Mouse (Mus musculus): ENCODE data around the gene Washc4.

DNA sequence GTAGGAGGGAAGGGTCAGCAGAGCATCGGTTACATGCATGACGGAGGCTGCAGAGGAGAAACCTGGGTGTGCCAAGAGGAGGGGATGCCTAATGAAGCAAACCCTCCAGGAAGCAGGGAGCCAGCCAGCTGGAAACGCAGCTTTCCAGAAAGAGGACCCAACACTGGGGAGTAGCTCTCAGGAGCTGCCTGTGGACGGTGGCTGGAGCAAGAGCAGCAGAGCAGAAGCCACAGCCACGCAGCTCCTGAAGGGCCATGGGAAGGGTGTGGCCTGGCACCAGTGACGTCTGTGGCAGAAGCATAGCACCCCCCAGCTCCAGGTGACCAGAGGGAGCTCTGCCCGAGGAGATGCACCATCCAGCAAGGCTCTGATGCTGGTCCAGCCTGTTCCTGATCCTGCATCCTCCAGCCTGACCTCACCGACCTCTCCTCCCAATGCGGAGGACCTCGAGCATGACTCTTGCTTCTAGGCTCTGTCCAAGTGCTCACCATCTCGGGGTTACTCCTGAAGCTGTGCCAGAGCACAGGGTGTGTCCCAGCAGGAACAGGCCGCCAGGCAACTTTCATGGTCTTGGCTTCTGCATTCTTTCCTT, 85.7 kb downstream of the Washc4 start:
- TF ChIP-seq CTCF (IDR thresholded peaks at IDR 0.05; ENCODE audit: control insufficient read depth, insufficient read depth, insufficient read length) (no peak), MAX (IDR thresholded peaks at IDR 0.05) (no peak), MYOD1 (IDR thresholded peaks at IDR 0.05; ENCODE audit: control insufficient read depth, insufficient read length, low read depth) (no peak), FOSL1 (IDR thresholded peaks at IDR 0.05; ENCODE audit: insufficient read depth, low read length, poor library complexity, severe bottlenecking) (no peak), CEBPB (IDR thresholded peaks at IDR 0.05; ENCODE audit: low read depth) (no peak)
